Mouse (Mus musculus) ES-E14 (cell line): Measurements from ENCODE around the gene Ccdc40.

Source experiments
- MAFK ChIP-seq: IDR thresholded peaks from 2 replicates; pipeline ENCODE4 v1.6.1; 2014; ENCODE audit warnings: mild to moderate bottlenecking, low read depth, low read length, inconsistent platforms; ENCODE audit not compliant: insufficient read depth
- ZC3H11A ChIP-seq: IDR thresholded peaks from 2 replicates; pipeline ENCODE4 v1.6.1; 2012; ENCODE audit warnings: low read depth, mild to moderate bottlenecking, inconsistent platforms, low read length, borderline replicate concordance
- ZNF384 ChIP-seq: IDR thresholded peaks from 2 replicates; pipeline ENCODE4 v1.6.1; 2012; ENCODE audit warnings: low read depth, low read length, inconsistent platforms

- TF ChIP-seq ZNF384 (no peak), MAFK (no peak), ZC3H11A (no peak)
Measured at GRCm38 (mm10) chr11:119192605-119193004, 35.8 kb upstream of the Ccdc40 start.
